Mouse (Mus musculus): Measurements from ENCODE around the gene Dok1. TPM values are rescaled to one million over a fixed set of nuclear protein-coding genes. Genes with fewer than 3 reads are reported as not detected.

Gene Dok1
- total and polyA plus RNA-seq, 3 experiments = 18.7 to 22.3 TPM; not detected in 1

DNA sequence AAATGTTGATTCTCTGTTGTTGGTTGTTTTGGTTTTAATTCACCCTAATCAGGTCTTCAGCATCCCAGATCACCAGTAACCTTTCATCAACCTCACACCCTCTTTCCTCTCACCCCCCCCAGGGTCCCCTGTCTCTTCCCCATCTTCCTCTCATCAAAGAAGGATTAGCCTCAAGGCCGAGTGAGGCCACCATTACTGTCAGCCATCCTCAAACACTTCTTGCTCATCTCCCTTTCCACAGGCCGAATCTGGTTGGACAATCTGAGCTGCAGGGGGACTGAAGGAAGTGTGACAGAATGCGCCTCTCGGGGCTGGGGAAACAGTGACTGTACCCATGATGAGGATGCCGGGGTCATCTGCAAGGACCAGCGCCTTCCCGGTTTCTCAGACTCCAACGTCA lies 3.9 kb upstream of the Dok1 start:
- TF ChIP-seq KAT2A (conservative IDR thresholded peaks at IDR 0.05; ENCODE audit: low read depth, low read length) (no peak), E2F4 (IDR thresholded peaks at IDR 0.05; ENCODE audit: borderline replicate concordance, low read depth, low read length) (no peak), ETS1 (IDR thresholded peaks at IDR 0.05; ENCODE audit: low read depth, low read length) (no peak), SMC3 (IDR thresholded peaks at IDR 0.05; ENCODE audit: low read depth, low read length) (no peak), RAD21 (IDR thresholded peaks at IDR 0.05; ENCODE audit: low read depth, low read length) (no peak), MAZ (IDR thresholded peaks at IDR 0.05; ENCODE audit: low read depth, low read length) (no peak)
- Histone ChIP-seq H3K27me3 (ENCODE audit: control insufficient read depth in 1 of 2, insufficient read depth in 2 of 2, low read length in 2 of 2) (no peaks in the 10 kb centered on the region; a peak in 1 of 4 replicates), H3K9me3 (replicated peaks; ENCODE audit: insufficient read depth, low read length) (no peaks in the 10 kb centered on the region), H3K79me2 (ENCODE audit: control insufficient read depth, insufficient read depth, low read length, poor library complexity) (peaks cover 9% of the 10 kb centered on the region), H3K36me3 (ENCODE audit: control insufficient read depth in 1 of 2, insufficient read depth in 2 of 2, low read length in 2 of 2) (peaks cover 0 to 3% of the 10 kb centered on the region in 2 experiments; a peak in 2 of 4 replicates), H3K4me1 (ENCODE audit: control insufficient read depth in 1 of 2, insufficient read depth in 2 of 2, low read length in 2 of 2) (peaks cover 0 to 8% of the 10 kb centered on the region in 2 experiments; a peak in 3 of 4 replicates), H3K4me3 (ENCODE audit: control insufficient read depth in 1 of 2, insufficient read depth in 1 of 2, low read depth in 2 of 2, low read length in 2 of 2) (no peak overlapping the region), H3K27ac (ENCODE audit: control insufficient read depth, low read depth, low read length) (no peak overlapping the region), H3K9ac (ENCODE audit: control insufficient read depth, low read depth, low read length, poor library complexity, severe bottlenecking) (no peak overlapping the region)
- DNase-seq (ENCODE audit: low read depth, low spot score) = no peak

- Histone ChIP-seq H3K4me1 (ENCODE audit: control insufficient read depth in 1 of 2, insufficient read depth in 2 of 2, low read length in 2 of 2) (peaks cover 0 to 9% of the 10 kb centered on the region in 2 experiments; a peak in 3 of 4 replicates), H3K27me3 (ENCODE audit: control insufficient read depth in 1 of 2, insufficient read depth in 2 of 2, low read length in 2 of 2) (no peaks in the 10 kb centered on the region; a peak in 1 of 4 replicates), H3K27ac (ENCODE audit: control insufficient read depth, low read depth, low read length) (no peak overlapping the region), H3K9ac (ENCODE audit: control insufficient read depth, low read depth, low read length, poor library complexity, severe bottlenecking) (no peak overlapping the region), H3K36me3 (ENCODE audit: control insufficient read depth in 1 of 2, insufficient read depth in 2 of 2, low read length in 2 of 2) (peaks cover 0 to 4% of the 10 kb centered on the region in 2 experiments; a peak in 2 of 4 replicates), H3K79me2 (ENCODE audit: control insufficient read depth, insufficient read depth, low read length, poor library complexity) (peaks cover 9% of the 10 kb centered on the region), H3K4me3 (ENCODE audit: control insufficient read depth in 1 of 2, insufficient read depth in 1 of 2, low read depth in 2 of 2, low read length in 2 of 2) (no peak overlapping the region), H3K9me3 (replicated peaks; ENCODE audit: insufficient read depth, low read length) (no peaks in the 10 kb centered on the region)
- TF ChIP-seq GABPA (IDR thresholded peaks at IDR 0.05; ENCODE audit: low read depth, low read length) (no peak), NELFE (IDR thresholded peaks at IDR 0.05; ENCODE audit: low read depth, low read length) (no peak), ETS1 (IDR thresholded peaks at IDR 0.05; ENCODE audit: low read depth, low read length) (no peak), ZMIZ1 (IDR thresholded peaks at IDR 0.05; ENCODE audit: low read depth, low read length) (no peak), KAT2A (conservative IDR thresholded peaks at IDR 0.05; ENCODE audit: low read depth, low read length) (no peak), MYB (IDR thresholded peaks at IDR 0.05; ENCODE audit: low read depth, low read length) (no peak), POLR2A (IDR thresholded peaks at IDR 0.05; ENCODE audit: control insufficient read depth in 1 of 2, insufficient read depth in 1 of 2, low read depth in 1 of 2, low read length in 2 of 2, poor library complexity in 1 of 2) (no peak), MAX (IDR thresholded peaks at IDR 0.05; ENCODE audit: low read length) (no peak), POLR2AphosphoS5 (IDR thresholded peaks at IDR 0.05; ENCODE audit: borderline replicate concordance, low read depth, low read length) (no peak), CHD1 (IDR thresholded peaks at IDR 0.05; ENCODE audit: low read depth, low read length) (no peak), MAFK (IDR thresholded peaks at IDR 0.05; ENCODE audit: borderline replicate concordance, low read depth, low read length) (no peak), UBTF (IDR thresholded peaks at IDR 0.05; ENCODE audit: borderline replicate concordance, insufficient read depth, low read depth, low read length) (no peak), TBP (IDR thresholded peaks at IDR 0.05; ENCODE audit: low read depth, low read length) (no peak)
- no peak for DNase-seq (ENCODE audit: low read depth, low spot score)
These were observed 1.3 kb upstream of the Dok1 start for GRCm38 (mm10) chr6:83034463-83035055.
